Mouse (Mus musculus): ENCODE measurements at regions not wholly inside any gene's neighbourhood (a gene's known extent, or its start where the extent isn't known, plus 50 kb on each side); places are given as distances from the start of the nearest gene placed in this dataset.
A peak's percentile ranks its signal among the peaks of the same experiment; 100 is the strongest.

DNA sequence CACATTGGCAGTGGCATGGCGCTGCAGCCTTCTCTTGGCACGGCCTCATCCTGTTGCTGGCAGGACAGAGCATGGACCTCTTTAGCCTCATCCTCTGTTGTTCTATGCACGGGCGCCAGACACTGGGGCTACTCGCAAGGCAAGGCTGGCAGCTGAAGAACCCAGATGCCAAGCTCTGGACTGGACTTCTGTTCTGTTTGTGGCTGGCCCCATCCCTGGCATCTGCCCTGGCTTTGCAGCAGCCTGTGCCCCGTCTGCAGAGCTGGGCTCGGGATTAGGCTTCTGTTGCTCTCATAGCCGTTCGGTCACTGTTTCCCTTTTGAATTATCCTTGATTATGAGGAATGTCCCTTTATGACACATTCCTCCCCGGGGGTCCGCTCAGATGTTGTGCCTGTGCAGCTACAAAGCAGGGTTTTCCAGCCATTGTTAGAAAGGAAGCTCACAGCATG, 214.6 kb upstream of the Tbc1d5 start:
- DNase-seq, result no peak

DNA sequence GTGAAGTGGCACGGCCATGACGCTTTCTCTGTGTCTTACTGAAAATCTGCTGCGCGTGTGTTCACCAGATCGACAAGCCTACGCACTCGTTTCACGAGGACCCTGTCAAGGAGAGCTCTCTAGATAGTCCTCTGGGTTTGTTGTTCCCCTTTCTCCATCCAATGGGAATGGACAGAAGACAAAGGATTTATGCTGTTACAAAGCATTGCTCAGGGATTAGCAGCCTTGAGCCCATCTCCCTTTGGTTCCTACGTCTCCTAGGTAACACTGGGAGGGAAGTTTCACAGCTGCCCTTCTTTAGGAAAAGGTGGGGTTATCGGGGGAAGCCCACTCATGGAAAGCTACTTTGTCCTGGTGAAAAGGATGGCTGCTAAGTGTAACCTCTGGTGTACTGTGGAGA, 212.7 kb upstream of the Tbc1d5 start:
- no peak for DNase-seq

DNA sequence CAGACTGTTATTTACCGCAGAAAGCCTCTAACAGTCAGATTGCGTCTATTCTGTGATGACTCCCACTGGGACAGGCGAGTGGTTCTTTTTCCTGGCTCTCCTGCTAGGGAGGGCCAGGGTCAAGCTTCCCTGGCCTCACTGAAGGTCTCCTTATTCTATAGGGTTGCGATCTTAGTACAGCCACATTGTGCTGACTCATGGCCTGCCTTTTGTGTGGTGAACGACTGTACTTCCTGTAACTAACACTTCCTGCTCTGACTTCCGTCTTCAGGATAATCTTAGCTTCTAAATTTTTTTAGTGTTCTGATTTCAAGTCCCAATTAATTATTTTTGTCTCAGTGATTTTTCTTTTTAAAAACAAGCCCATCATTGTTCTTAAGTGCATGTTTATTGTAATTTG, 203.4 kb upstream of the Tbc1d5 start:
- no peak for DNase-seq

DNA sequence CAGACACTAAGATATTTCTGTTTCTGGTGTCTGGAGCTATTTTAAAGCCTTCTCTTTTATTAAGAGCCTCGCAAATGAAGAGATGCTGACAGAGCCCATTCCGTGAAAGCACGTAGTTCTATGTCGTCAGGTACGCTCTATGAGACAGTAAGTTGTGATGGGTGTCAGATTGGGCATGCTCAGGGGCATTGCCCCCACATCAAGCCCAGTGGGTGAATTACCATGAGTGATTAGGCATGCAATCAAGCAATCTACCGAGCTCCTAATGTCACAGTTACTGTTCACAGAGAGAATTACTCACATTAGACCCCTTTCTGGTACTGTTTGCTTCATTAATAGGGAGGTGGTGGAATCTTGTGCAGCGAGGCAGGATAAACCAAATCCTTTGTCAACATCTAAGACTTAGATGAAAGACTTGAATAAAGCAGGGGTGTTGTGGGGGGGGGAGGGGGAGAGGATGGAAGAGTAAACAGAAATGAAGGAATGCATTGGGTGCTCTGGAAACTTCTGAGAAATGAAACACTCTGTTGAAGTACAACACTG, 192.9 kb upstream of the Tbc1d5 start:
- DNase-seq, result no peak

DNA sequence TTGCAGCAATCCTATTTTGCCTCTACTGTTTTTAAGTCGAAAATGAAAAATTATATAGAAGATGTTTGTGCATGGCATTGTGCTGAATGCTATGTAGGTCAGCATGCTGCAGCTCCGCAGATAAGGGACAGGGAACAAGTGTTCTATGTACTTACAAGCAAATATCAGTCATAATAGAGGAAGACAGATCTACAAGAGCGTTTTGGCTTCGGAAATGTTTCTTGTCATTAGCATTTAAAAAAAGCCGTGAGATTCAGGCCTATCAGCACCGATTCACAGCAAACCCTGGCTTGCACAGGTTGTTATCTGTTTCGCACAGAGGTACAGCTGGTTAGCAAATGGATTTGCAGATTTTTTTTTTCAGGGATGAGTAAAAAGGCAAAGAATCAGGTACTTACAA, 191.8 kb upstream of the Tbc1d5 start:
- no peak for DNase-seq

DNA sequence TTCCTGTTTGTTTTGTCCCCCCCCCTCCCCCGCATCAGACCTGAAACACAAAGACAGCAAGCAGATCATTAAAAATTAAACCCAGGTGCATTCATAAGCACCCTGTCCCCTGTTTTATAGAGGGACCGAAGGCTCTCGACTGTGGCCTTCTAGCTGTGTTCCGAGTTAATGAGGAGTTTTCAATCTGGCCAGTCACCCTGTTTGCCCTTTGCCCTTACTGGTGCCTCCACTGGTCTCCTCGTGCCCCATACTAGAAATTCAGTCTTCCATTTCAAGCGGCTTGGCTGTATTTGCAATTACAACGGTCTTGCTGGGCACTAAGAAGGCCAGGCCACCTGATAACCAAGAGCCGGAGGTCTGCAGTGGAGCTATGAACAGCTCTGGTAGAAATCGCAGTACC, 190.9 kb upstream of the Tbc1d5 start:
- DNase-seq, result peak in 1 of 2 experiments; percentile 9

DNA sequence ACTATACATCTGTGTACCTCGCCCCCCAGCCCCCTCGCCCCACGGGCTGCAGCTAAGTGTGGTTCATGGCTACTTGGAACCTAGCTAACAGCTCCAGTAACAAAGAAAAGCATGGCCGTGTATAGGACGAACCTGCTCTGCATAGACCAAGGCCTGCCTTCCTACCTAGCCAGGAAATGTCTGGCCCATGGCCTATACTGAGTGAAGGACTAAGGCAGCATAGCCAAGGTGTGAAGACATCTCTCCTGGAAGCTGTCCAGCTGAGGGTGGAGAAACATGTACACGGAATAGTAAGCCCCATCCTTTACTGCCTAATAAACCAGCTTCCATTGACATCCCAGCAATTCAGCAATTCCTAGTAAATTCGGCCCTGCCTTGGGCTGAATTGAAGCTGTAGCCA, 183.6 kb upstream of the Tbc1d5 start:
- DNase-seq, result no peak

DNA sequence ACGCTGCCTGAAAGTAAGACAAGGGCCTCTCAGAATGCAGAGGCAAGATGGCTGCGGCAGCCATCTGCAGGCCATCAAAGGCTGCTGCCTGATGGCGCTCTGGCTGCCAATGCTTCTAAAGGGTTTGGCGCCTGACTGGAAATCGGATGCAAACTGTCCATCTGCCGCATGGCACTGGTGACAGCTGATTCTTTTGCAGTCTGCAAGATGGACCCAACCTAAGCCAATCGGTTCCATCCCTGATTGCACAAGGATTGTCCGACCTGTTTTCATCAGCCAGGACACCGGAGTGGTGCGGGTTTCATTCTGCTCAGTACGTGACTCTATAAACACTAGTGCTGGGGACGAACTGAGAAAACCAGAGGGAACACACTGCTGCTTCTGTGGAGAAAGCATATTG, 183.1 kb upstream of the Tbc1d5 start:
- no peak for DNase-seq

DNA sequence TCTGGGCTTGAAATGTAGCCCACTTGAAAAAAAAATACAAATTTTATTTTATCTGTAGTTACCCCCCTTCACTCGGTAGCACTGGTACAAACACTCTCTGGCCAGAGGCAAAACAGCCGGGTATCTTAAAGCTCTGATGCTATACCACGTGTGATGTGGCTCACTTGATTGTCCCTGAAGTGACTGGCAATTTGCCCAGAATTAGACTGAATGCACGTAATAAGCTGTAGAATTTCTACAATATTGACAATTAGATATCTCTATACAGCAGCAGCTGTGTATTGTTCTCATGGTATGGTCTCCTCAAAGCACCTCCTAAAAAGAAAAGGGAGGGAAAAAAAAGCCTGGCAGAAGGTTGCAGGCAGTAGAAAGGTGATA, 179.2 kb upstream of the Tbc1d5 start:
- no peak for DNase-seq

DNA sequence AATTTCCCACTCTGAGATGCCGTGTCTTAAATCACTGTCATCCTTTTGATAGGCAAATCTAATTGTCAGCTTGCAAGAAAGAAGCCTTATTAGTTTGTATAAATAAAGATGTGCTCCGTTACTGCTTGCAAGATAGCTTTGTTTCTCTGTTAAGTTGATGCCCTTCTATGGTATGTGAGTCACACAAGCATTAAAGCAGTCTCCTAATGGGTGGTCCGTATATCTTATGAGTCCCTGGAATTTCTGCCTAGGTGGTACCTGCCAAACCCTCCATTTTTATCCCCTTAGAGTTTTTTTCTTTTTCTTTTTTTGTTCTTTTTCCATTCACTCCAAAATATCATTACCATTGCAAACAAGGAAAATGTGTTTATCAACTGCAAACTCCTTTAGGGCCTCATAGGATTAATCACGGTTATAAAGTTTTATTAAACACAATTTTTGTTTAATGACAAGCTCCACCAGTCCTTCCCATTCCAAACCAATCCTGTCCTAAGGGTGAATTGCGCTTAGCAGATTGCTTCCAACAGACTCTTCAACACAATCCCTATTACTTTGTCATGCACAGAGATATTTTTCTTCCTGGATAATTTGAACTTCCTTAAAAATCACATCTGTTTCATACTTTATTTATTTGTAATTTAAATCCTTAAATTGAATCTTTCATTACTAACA, 178.7 kb upstream of the Tbc1d5 start:
- no peak for DNase-seq

DNA sequence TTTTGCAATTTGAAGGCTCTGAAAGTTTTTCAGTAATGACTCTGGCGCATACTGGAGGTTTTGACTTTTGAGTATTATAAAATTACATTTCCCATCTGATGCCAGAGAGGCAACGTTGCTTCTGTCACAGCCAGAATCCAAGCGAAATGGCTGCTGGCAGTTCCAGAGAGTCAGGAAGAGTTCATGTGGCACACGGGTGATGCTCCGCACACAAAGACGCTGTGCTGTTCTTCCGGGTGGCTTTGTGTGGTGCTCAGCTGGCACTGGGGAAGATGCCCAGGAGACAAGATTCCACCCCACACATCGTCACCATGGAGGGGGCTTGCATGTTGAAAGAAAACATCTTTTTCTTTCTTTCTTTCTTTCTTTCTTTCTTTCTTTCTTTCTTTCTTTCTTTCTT, 177.3 kb upstream of the Tbc1d5 start:
- DNase-seq, result no peak

DNA sequence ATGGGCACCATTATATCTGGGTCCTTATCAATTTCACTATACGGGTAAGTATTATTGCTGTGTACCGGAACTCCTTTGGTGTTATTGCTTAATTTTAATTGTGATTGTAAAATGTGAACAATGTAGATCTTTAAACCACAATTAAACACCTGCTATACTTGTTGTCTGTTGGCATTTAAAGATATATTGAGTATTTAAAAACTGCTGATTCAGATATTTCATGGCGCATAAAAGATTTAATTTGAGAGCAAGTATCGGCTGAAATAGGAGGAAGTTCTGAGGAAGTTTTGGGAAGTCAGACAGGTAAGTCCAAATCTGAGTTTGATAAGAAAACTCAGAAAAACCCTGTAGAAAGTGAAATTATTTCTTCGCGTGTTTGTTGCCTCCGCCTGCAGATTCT, 142.7 kb upstream of the Tbc1d5 start:
- DNase-seq, result no peak

DNA sequence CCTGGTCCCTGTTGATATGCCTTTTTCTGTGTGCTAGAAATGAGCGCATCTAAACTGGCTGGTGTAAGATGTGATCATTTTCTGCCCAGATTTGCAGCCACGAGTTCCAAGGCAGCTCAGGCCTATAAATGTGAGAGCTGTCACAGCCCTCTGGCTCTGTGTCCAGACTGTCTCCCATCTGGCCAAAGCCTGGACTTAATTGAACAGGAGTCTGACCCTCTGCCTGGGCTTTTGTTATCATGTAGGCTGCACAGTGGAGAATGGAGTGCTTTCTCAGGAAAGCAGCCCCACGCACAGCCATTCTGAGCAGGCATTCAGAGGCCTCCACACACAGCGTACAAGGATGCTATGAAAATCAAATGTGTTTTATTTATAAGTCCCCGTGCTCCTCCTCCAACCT, 141.9 kb upstream of the Tbc1d5 start:
- no peak for DNase-seq

DNA sequence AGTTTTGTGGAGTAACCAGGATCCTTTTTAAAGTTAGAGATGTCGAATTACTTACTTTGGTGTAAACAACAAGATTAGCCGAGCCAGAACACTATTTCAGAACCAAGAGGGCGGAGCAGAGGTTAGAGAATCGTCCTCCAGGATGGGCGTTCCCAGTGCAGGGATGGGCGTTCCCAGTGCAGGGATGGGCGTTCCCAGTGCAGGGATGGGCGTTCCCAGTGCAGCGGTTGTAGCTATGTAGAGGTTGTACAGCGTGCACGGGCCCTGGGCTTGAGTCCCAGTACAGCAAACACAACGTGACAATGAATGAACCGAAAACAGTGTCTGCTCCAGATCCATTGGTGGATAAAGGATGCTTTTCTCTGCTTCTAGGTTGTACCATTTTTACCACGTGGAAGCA, 125.8 kb upstream of the Tbc1d5 start:
- DNase-seq, result no peak

DNA sequence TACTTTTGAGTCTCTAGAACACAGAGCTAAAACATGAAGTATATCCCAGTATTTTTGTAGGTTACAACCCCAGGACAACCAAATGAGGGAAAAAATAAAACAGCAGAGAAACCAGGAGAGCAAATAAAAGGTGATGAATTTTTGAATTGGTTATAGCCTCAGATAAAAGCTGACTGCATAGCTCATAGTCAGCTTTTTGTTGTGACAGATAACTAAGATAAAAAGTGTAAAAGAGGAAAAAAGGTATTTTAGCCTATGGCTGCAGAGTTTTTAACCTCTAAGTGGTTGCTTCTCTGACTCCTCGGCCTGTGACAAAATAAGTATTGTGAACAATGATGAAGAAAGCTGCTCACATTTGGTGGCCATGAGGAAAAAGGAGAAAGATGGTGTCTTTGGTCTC, 111.6 kb upstream of the Tbc1d5 start:
- DNase-seq, result no peak

DNA sequence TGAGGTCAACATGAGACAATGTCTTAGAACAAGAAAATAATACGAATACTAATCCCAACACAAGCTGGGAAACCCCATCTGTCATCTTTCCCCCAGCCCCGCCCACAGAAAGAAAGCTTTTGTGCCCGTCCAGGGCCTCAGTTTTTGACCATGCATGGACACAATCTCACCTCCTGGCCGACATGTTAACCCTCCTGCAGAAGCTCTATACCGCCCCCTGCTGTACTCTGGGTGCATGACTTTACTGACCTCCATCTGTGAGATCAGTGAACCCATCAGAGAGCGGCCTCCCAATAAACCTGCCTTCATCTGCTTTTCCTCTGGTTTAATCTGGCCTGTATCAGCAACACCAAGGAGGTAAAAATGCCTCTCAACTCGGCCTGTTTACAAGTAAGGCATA, 109.6 kb upstream of the Tbc1d5 start:
- DNase-seq, result peak; percentile 7 to 64

DNA sequence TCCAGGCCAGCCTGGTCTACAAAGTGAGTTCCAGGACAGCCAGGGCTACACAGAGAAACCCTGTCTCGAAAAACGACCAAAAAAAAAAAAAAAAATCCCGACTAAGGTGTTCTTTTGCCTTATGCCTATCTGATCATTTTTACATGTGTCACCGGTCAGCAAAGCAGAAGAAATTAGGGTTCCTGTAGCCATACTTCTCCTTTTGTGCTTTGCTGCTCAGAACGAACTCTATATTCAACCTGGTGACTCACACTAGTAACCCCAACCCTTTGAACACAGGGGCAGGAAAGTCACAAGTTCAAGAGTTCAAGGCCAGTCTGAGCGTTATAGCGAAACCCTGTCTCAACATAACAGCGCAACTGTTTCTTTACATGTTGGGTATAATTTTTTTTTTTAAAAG, 108.7 kb upstream of the Tbc1d5 start:
- DNase-seq, result no peak

DNA sequence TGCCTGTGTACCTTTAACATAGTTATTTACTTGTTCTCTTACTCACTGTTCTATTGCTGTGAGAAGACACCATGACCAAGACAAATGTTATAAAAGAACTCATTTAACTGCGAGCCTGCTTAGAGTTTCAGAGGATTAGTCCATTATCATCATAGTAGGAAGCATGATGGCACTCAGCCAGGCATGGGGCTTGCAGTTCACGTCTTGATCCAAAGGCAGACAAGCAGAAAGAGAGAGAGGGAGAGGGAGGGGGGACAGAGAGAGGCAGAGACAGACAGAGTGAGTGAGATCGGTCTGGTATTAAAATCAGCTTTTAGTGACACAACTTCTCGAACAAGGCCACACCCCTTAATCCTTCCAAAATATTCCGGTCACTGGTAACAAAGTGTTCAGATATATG, 106.2 kb upstream of the Tbc1d5 start:
- no peak for DNase-seq

DNA sequence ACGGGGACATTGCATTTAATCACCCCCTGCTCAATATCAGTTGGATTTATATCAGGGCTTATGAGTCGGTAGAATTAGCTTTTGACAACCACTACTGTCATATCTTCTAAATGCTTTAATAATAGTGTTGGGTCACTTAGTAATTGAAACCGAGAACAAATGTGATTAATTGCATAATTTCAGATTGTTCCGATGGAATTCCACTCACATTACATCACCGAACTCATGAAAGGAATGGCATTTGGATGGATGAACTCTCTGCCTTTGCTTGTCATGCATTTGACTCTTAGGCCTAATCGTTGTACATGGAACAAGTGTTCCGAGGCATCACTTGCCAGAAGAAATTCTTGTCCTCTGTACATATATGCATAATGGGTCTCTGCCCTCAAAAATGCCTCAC, 99.6 kb upstream of the Tbc1d5 start:
- no peak for DNase-seq

DNA sequence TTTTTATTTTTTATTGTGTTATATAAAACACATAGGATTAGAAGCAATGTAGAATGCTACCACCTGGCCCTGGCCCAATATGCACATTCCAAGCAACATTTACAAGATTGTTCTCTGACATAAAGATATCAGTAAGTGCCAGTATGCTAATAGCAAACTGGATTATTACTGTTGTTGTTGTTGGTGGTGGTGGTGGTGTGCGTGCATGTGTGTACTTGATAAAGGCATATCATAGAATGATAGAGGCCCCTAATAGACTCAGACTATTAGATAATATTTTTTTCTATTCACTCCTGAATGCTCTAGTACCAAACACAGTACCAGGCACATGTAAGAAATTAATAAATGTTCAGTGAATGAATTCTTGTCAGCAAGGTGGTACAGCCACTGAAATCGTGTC, 98.9 kb upstream of the Tbc1d5 start:
- no peak for DNase-seq

DNA sequence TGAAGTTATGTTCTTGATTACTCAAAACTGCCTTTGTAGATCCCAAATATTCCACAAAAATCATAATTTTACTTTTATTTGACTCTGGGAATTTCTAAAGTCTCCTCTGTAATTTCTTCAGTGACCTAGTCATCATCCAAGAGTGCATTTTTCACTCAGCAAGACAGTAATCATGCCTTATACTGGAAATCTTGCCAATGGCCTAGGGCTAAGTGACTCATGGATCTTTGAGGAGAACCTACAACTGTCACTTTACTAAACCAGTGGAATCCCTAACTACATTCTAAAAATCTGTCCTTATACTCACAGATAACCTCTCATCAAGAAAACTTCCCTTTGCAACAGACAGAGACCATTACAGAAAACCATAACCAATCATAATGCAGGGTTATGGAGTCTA, 98.0 kb upstream of the Tbc1d5 start:
- no peak for DNase-seq

DNA sequence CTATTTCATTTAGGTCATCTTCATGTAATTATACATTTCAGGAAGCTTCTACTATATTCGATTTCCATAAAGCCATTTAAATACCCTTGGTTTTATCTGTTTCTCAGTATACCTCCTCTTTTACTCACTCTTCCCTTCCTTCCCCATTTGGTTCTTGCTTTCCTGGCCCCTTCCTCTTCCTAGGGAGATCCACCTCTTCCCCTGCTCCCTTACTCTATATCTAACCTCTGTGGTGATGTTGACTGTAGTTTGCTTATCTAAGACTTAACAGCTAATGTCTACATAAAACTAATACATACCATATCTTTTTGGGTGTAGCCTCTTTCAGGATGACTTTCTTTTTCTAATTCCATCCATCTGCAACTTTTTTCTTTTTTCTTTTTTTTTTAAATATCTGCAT, 92.9 kb upstream of the Tbc1d5 start:
- DNase-seq, result no peak

DNA sequence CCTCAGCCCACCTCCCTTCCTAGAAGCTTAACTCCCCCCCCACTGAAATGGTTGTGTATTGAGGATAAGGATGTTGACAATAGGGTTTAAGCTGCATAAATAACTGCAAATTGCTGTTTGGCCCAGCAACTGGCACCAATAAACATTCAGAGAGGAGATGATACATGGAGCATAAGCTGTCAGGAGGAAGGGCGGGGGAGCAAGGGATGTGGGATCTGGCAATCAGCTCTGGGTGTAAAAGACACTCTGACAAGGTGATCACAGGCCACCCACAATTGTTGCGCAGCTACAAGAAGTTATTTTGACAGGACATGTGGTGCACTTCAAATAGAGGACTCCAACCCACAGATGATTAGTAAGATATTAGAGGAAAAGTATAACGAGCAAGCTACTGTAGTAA, 83.8 kb upstream of the Tbc1d5 start:
- DNase-seq, result no peak

DNA sequence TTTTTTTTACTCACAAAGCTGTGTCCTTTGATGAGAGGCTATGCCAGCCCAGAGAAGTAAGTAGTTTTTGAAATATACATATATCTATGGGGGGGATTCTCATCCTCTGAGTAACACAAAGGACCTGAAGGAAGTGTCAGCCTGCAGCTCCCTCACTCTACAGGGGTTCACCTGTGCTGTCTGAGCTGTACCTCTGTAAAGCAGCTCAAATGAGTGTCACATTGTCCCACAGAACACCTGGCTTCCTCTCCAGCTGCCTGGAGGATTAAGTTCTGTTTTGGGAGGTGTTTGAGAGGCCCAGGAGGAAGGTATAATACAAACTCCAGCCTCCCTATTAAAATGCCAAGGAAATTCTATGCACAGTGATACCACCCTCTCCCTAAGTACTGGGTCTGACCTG, 83.3 kb upstream of the Tbc1d5 start:
- no peak for DNase-seq

DNA sequence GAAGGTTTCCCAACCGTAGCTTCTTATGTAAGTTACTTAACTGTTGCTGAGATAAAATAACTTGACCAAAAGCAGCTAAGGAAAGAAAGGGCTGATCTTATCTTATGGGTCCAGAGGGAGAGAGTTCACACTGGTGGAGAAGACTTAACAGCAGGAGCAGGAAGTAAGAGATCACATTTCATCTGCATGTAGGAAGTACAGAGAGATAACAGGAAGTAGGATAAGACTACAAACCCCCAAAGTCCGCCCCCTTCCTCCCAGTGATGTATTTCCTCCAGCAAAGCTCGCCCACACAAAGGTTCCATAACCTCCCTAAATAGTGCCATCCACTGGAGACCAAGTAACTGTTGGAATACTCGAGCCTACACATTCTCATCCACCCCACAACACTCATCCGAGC, 79.2 kb upstream of the Tbc1d5 start:
- DNase-seq, result no peak

DNA sequence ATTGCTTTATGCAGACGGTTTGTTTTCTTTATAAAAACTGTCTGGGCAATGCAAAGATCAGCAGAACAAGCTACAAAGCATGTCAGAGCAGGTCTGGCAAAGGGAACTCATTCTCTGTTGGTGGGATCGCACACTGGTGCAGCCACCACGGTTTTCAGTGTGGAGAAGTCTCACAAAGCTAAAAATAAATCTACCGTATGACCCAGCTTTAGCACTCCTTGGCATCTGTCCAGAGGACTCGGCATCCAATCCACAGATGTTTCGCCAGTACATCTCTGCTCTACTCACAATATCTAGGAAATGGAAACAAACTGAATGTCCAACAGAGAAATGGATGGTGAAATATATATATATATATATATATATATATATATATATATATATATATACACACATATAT, 69.4 kb upstream of the Tbc1d5 start:
- no peak for DNase-seq
